27 mouse cellular contexts compared by ENCODE assay signal in the genomic region with DNA sequence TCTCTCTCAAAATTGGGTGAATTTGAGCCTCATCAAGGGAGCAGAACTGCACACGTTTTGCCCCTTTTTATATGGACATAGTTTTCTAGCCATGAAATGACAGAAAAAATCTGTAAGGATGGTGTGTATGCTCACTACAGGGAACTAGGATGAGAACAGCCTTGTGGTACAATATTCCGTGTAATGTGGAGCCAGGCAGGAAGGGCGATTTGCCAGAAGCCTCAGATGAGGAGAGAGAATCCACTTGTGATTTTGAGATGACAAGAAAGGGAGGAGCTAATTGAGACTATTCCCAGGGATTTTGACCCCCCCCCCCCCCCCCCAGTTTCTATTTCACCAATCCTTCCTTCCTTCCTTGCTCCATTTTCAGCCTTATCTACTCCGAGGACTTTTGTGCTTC.
DNase-seq lines count a peak whose midpoint lies in the region; ATAC-seq and TF ChIP-seq lines count a peak whose summit lies in the region.
"Had no signal": no experiment of that assay in that cellular context is flagged by ENCODE, and none has a peak within 500 bp of the region (broad histone marks: within the 10 kb centered on the region; RNA-seq: fewer than 3 reads in every experiment).

No protein-coding gene starts in this region.

- H3K27ac ChIP-seq in layer of hippocampus, adult 2 months = peak overlapping the region; percentile 65; the same call in 1 of the 2 replicates
- H3K27ac ChIP-seq: embryonic facial prominence, embryonic 13.5 days; forebrain, embryonic 10.5 days; forebrain, embryonic 15.5 days; heart, embryonic 13.5 days; hindbrain, embryonic 10.5 days; hindbrain, embryonic 15.5 days; neural tube, embryonic 15.5 days had no signal

- no peak for ATAC-seq in CD4-positive, CD25-positive, alpha-beta regulatory T cell, adult 4 months
- ATAC-seq: forebrain, embryonic 15.5 days; inflammation-experienced regulatory T-cells, adult 6 months; lung, postnatal 0 days had no signal

- peak; percentile 30 for DNase-seq in cerebellum, adult 11 months
- DNase-seq in cerebellum, postnatal 4 days (ENCODE audit: low spot score in 2 of 2) = no peak
- no peak for DNase-seq in layer of hippocampus, adult 2 months (ENCODE audit: low spot score in 2 of 2)
- DNase-seq in layer of hippocampus, adult 18-20 months (ENCODE audit: low spot score in 2 of 2) = no peak
- peak; percentile 11 for DNase-seq in lung, postnatal 10 days
- DNase-seq in lung, postnatal 14 days = no peak
- DNase-seq in thymus, postnatal 4 days = no peak
- DNase-seq: adrenal gland, adult 8-10 months; gastrocnemius, postnatal 25 days; heart, adult 18-20 months; heart, postnatal 14 days; kidney, adult 11 months; kidney, postnatal 14 days; lung, adult 18-20 months; midbrain, embryonic 14.5 days; spleen, adult 18-20 months; thymus, postnatal 36 days had no signal

- H3K4me3 ChIP-seq in layer of hippocampus, adult 2 months = no peak overlapping the region
- H3K4me3 ChIP-seq: embryonic facial prominence, embryonic 13.5 days; forebrain, embryonic 10.5 days; forebrain, embryonic 15.5 days; heart, embryonic 13.5 days; hindbrain, embryonic 10.5 days; hindbrain, embryonic 15.5 days; neural tube, embryonic 15.5 days had no signal

- TF ChIP-seq CTCF in layer of hippocampus, adult 2 months (conservative IDR thresholded peaks at IDR 0.05) = no peak

Comparison
In these comparisons a context has a peak if more than half of its experiments do, and no peak if none do; other contexts are left out.
1. DNase-seq: peak in cerebellum, adult 11 months (single experiment) and lung, postnatal 10 days (single experiment); none in cerebellum, postnatal 4 days (0 of 2), layer of hippocampus, adult 2 months (0 of 2), layer of hippocampus, adult 18-20 months (0 of 2), lung, postnatal 14 days (single experiment) and thymus, postnatal 4 days (single experiment).